Mouse (Mus musculus) neural tube, embryonic 14.5 days (tissue): ENCODE measurements around the gene Glmp. TPM values are rescaled to one million over a fixed set of nuclear protein-coding genes. Genes with fewer than 3 reads are reported as not detected.
"Not testable (repeated sequence)": the region's sequence is repeated elsewhere in the genome, so short reads cannot be mapped to it uniquely, and the experiment has no call there.

Experiments
- ATAC-seq: fragments of 200-750 bp; cut with Nextera tagmentation; 2 replicates; pipeline ENCODE4 v1.8.0; 2017; ENCODE audit warnings: low read depth, mild to moderate bottlenecking, moderate TSS enrichment, moderate library complexity
- H3K27ac ChIP-seq: fragments of 300-500 bp; sonication (generic); 2 replicates; pipeline ENCODE4 v1.5.1; 2014; ENCODE audit warnings: low read depth, mild to moderate bottlenecking, control low read depth, low read length, moderate library complexity, mixed read lengths
- H3K27me3 ChIP-seq: fragments of 300-500 bp; sonication (generic); 2 replicates; pipeline ENCODE4 v1.6.1; 2014; ENCODE audit warnings: low read length; ENCODE audit not compliant: control insufficient read depth, insufficient read depth
- H3K36me3 ChIP-seq: fragments of 300-500 bp; sonication (generic); 2 replicates; pipeline ENCODE4 v1.6.1; 2014; ENCODE audit warnings: low read length, mixed read lengths; ENCODE audit not compliant: control insufficient read depth, insufficient read depth
- H3K4me1 ChIP-seq: fragments of 300-500 bp; sonication (generic); 2 replicates; pipeline ENCODE4 v1.6.1; 2014; ENCODE audit warnings: low read length; ENCODE audit not compliant: control insufficient read depth, insufficient read depth
- H3K4me2 ChIP-seq: fragments of 300-500 bp; sonication (generic); 2 replicates; pipeline ENCODE4 v1.6.1; 2014; ENCODE audit warnings: mild to moderate bottlenecking, low read depth, low read length, control low read depth
- H3K4me3 ChIP-seq: fragments of 300-500 bp; sonication (generic); 2 replicates; pipeline ENCODE4 v1.5.1; 2014; ENCODE audit warnings: low read depth, low read length, control low read depth, mixed read lengths
- H3K9ac ChIP-seq: fragments of 300-500 bp; sonication (generic); replicated peaks from 2 replicates; pipeline ENCODE4 v1.6.1; 2014; ENCODE audit warnings: low read depth, mild to moderate bottlenecking, control low read depth, low read length, mixed read lengths
- H3K9me3 ChIP-seq: fragments of 300-500 bp; sonication (generic); 2 replicates; pipeline ENCODE4 v1.6.1; 2016; ENCODE audit warnings: low read length; ENCODE audit not compliant: control insufficient read depth
- WGBS: fragments of 180-500 bp; shearing (Covaris S2); extraction: QIAGEN DNeasy Blood & Tissue Kit; methylation state at CpG from one replicate; pipeline ENCODE4 v1.1.7; 2014; 5-methylcytosine and 5-hydroxymethylcytosine counted together
- polyA plus RNA-seq: library from polyadenylated mRNA; unstranded; fragments of >200 nt; fragmentation: Nextera tagmentation; extraction: Ambion mirVana; gene quantifications from 2 replicates; pipeline ENCODE4 v1.2.1, GENCODE M21; 2014

The Glmp gene
- polyA plus RNA-seq, 1 experiment from 2014 or later = 65.0 TPM

GRCm38 (mm10) chr3:88366830-88367428, 42.1 kb downstream of the Glmp start:
- peak; percentile 84 for ATAC-seq
- H3K4me1 ChIP-seq, H3K4me2 ChIP-seq, H3K27me3 ChIP-seq, H3K4me3 ChIP-seq, H3K27ac ChIP-seq, H3K9ac ChIP-seq, H3K9me3 ChIP-seq, H3K36me3 ChIP-seq: not testable (repeated sequence)
- WGBS = 4% methylated on average over 20 of the region's 22 CpGs

GRCm38 (mm10) chr3:88367517-88367916, 42.7 kb downstream of the Glmp start:
- not testable (repeated sequence) for H3K4me1 ChIP-seq, H3K36me3 ChIP-seq, H3K9me3 ChIP-seq, H3K4me3 ChIP-seq, H3K4me2 ChIP-seq, H3K9ac ChIP-seq, H3K27me3 ChIP-seq, H3K27ac ChIP-seq
- ATAC-seq = peak; percentile 48; the same call in 1 of the 2 replicates
- 46% methylated on average over 3 of the region's 7 CpGs for WGBS

- not testable (repeated sequence) for H3K4me2 ChIP-seq, H3K4me3 ChIP-seq, H3K4me1 ChIP-seq, H3K9ac ChIP-seq, ATAC-seq, H3K9me3 ChIP-seq, H3K36me3 ChIP-seq, H3K27ac ChIP-seq, H3K27me3 ChIP-seq
- WGBS = 94% methylated on average over 7 of the region's 7 CpGs
Measured at GRCm38 (mm10) chr3:88368511-88368910, 43.7 kb downstream of the Glmp start.

- WGBS = 96% methylated on average over 9 of the region's 9 CpGs
- H3K4me1 ChIP-seq, H3K27me3 ChIP-seq, H3K4me2 ChIP-seq, ATAC-seq, H3K36me3 ChIP-seq, H3K9me3 ChIP-seq, H3K9ac ChIP-seq, H3K4me3 ChIP-seq, H3K27ac ChIP-seq: not testable (repeated sequence)
Measured at GRCm38 (mm10) chr3:88372643-88373042, 47.8 kb downstream of the Glmp start, which contains the start of gene Bglap3. Bglap3 (minus strand) TSS chr3:88372743.

- H3K36me3 ChIP-seq, H3K4me1 ChIP-seq, H3K4me3 ChIP-seq, H3K27me3 ChIP-seq, H3K9me3 ChIP-seq, H3K9ac ChIP-seq: not testable (repeated sequence)
- peak; percentile 91 for ATAC-seq
- Histone ChIP-seq H3K27ac (0 out of 2 replicates have a peak overlapping the region, but pooled peaks have one; percentile 40), H3K4me2 (peak overlapping the region; percentile 20; the same call in 1 of the 2 replicates)
- 10% methylated on average over 18 of the region's 19 CpGs for WGBS
Measured at GRCm38 (mm10) chr3:88375750-88376626, 51.2 kb downstream of the Glmp start.

GRCm38 (mm10) chr3:88376644-88377043, 51.8 kb downstream of the Glmp start:
- not testable (repeated sequence) for H3K4me1 ChIP-seq, H3K27me3 ChIP-seq, H3K36me3 ChIP-seq, H3K4me3 ChIP-seq, H3K9me3 ChIP-seq, H3K9ac ChIP-seq
- WGBS = 24% methylated on average over 5 of the region's 7 CpGs
- H3K27ac ChIP-seq = 0 out of 2 replicates have a peak overlapping the region, but pooled peaks have one; percentile 40
- peak overlapping the region; percentile 20; the same call in 1 of the 2 replicates for H3K4me2 ChIP-seq
- peak; percentile 12; the same call in 1 of the 2 replicates for ATAC-seq

- not testable (repeated sequence) for ATAC-seq, H3K4me2 ChIP-seq, H3K36me3 ChIP-seq, H3K9me3 ChIP-seq, H3K4me3 ChIP-seq, H3K9ac ChIP-seq, H3K27ac ChIP-seq, H3K27me3 ChIP-seq, H3K4me1 ChIP-seq
- 75% methylated on average over 5 of the region's 5 CpGs for WGBS
Measured at GRCm38 (mm10) chr3:88378599-88378998, 53.8 kb downstream of the Glmp start, which contains the start of gene Bglap2. Bglap2 (minus strand) TSS chr3:88378699.
